Mouse (Mus musculus) heart, embryonic 11.5 days (tissue): ENCODE data around the gene Il21r. TPM values are rescaled to one million over a fixed set of nuclear protein-coding genes. Genes with fewer than 3 reads are reported as not detected.

ENCODE experiments used
- ATAC-seq: fragments of 200-750 bp; cut with Nextera tagmentation; replicated peaks from 2 replicates; pipeline ENCODE4 v1.8.0; 2017; ENCODE audit warnings: moderate library complexity; ENCODE audit not compliant: insufficient number of reproducible peaks, low FRiP score, low TSS enrichment
- H3K27ac ChIP-seq: fragments of 300-500 bp; sonication (generic); 2 replicates; pipeline ENCODE4 v1.5.1; 2014; ENCODE audit warnings: mild to moderate bottlenecking, low read depth, low read length
- H3K27me3 ChIP-seq: fragments of 300-500 bp; sonication (generic); 2 replicates; pipeline ENCODE4 v1.6.1; 2014; ENCODE audit warnings: mild to moderate bottlenecking, low read length, mixed read lengths; ENCODE audit not compliant: control insufficient read depth, insufficient read depth
- H3K36me3 ChIP-seq: fragments of 300-500 bp; sonication (generic); 2 replicates; pipeline ENCODE4 v1.6.1; 2014; ENCODE audit warnings: mild to moderate bottlenecking, low read length, moderate library complexity, mixed read lengths; ENCODE audit not compliant: control insufficient read depth, insufficient read depth
- H3K4me1 ChIP-seq: fragments of 300-500 bp; sonication (generic); 2 replicates; pipeline ENCODE4 v1.6.1; 2014; ENCODE audit warnings: low read length; ENCODE audit not compliant: control insufficient read depth, insufficient read depth
- H3K4me2 ChIP-seq: fragments of 300-500 bp; sonication (generic); 2 replicates; pipeline ENCODE4 v1.6.1; 2014; ENCODE audit warnings: mild to moderate bottlenecking, moderate library complexity
- H3K4me3 ChIP-seq: fragments of 300-500 bp; sonication (generic); 2 replicates; pipeline ENCODE4 v1.5.1; 2014; ENCODE audit warnings: low read depth, low read length
- H3K9ac ChIP-seq: fragments of 300-500 bp; sonication (generic); 2 replicates; pipeline ENCODE4 v1.6.1; 2014; ENCODE audit warnings: mild to moderate bottlenecking, low read depth, low read length, moderate library complexity
- H3K9me3 ChIP-seq: fragments of 300-500 bp; sonication (generic); replicated peaks from 2 replicates; pipeline ENCODE4 v1.6.1; 2016; ENCODE audit warnings: low read length; ENCODE audit not compliant: control insufficient read depth
- WGBS: fragments of 180-500 bp; shearing (Covaris S2); extraction: QIAGEN DNeasy Blood & Tissue Kit; methylation state at CpG from one replicate; pipeline ENCODE4 v1.1.7; 2014; ENCODE audit not compliant: insufficient replicate concordance; 5-methylcytosine and 5-hydroxymethylcytosine counted together
- polyA plus RNA-seq: library from polyadenylated mRNA; unstranded; fragments of >200 nt; fragmentation: Nextera tagmentation; extraction: Ambion mirVana; gene quantifications from 2 replicates; pipeline ENCODE4 v1.2.1, GENCODE M21; 2014

Il21r gene
- polyA plus RNA-seq, 1 experiment from 2014 or later, result 0.10 TPM

DNA sequence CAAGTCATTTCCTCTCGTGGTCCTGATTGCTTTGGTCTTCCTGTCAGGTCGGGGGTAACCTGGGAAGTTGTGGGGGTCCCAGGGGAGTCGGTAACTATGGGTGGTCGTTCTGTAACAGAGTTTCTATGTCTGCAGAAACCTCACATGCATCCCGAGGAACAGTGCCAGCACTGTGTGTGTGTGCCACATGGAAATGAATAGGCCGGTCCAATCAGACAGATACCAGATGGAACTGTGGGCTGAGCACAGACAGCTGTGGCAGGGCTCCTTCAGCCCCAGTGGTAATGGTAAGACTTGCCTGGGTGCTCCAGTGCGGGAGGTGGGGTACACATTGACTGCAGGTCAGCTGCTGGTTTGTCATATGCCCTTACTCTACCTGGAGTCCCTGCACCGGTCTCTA, 34.3 kb upstream of the Il21r start:
- Histone ChIP-seq H3K4me3 (no peak overlapping the region), H3K27me3 (no peaks in the 10 kb centered on the region), H3K9me3 (no peaks in the 10 kb centered on the region), H3K4me1 (no peaks in the 10 kb centered on the region), H3K36me3 (no peaks in the 10 kb centered on the region), H3K9ac (no peak overlapping the region), H3K27ac (no peak overlapping the region), H3K4me2 (no peak overlapping the region)
- no peak for ATAC-seq
- WGBS, result 86% methylated on average over 8 of the region's 8 CpGs

- Histone ChIP-seq H3K27ac (no peak overlapping the region), H3K27me3 (no peaks in the 10 kb centered on the region), H3K4me3 (no peak overlapping the region), H3K4me2 (no peak overlapping the region), H3K9ac (no peak overlapping the region), H3K4me1 (peaks cover 2% of the 10 kb centered on the region), H3K9me3 (no peaks in the 10 kb centered on the region), H3K36me3 (no peaks in the 10 kb centered on the region)
- ATAC-seq, result no peak
- 82% methylated on average over 19 of the region's 19 CpGs for WGBS
Measured at GRCm38 (mm10) chr7:125571891-125572290, 31.3 kb upstream of the Il21r start.

DNA sequence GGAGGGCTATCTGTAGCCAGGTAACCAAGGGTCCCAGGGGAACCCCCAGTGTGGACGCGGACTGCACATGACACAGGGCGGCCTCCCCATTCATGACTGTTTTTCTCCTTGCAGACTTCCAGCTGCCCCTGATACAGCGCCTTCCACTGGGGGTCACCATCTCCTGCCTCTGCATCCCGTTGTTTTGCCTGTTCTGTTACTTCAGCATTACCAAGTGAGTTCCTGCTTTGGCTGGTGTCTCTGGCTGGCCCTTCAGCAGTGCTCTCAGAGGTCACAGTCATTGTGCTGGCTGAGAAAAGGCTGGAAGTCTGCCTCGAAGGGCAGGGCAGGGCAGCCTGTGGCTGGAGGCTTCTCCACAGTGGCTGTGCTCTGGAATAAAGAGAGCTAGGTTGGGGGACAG, 30.5 kb upstream of the Il21r start:
- Histone ChIP-seq H3K36me3 (no peaks in the 10 kb centered on the region), H3K27ac (no peak overlapping the region), H3K9ac (no peak overlapping the region), H3K9me3 (no peaks in the 10 kb centered on the region), H3K4me1 (peaks cover 7% of the 10 kb centered on the region), H3K4me3 (no peak overlapping the region), H3K4me2 (no peak overlapping the region), H3K27me3 (no peaks in the 10 kb centered on the region)
- WGBS, result 73% methylated on average over 6 of the region's 6 CpGs
- no peak for ATAC-seq

DNA sequence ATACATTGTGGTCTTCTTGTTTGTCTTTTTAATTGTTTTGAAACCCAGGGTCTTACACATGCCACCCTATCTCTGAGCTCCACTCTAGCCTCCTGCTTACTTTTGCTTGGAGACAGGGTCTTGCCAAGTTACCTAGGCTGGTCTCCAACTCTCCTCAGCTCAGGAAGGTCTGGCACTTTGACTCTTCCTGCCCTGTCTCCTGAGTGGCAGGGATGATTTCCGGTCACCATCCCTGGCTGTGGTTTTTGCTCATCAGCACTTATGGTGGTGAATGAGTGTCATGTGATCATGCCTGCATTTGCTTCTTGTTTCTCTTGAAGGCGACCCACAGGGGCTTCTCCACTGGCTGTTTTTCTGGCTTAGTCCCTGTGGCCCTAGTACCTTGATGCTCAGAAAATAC, 29.4 kb upstream of the Il21r start:
- no peak for ATAC-seq
- no peak overlapping the region for H3K4me3 ChIP-seq
- H3K9me3 ChIP-seq, result no peaks in the 10 kb centered on the region
- peaks cover 7% of the 10 kb centered on the region for H3K4me1 ChIP-seq
- no peak overlapping the region for H3K4me2 ChIP-seq
- no peak overlapping the region for H3K27ac ChIP-seq
- H3K27me3 ChIP-seq, result no peaks in the 10 kb centered on the region
- no peak overlapping the region for H3K9ac ChIP-seq
- WGBS, result 86% methylated on average over 2 of the region's 2 CpGs
- H3K36me3 ChIP-seq, result no peaks in the 10 kb centered on the region

- WGBS, result 66% methylated on average over 3 of the region's 3 CpGs
- Histone ChIP-seq H3K36me3 (no peaks in the 10 kb centered on the region), H3K4me3 (no peak overlapping the region), H3K4me2 (no peak overlapping the region), H3K27ac (no peak overlapping the region), H3K27me3 (no peaks in the 10 kb centered on the region), H3K9ac (no peak overlapping the region), H3K4me1 (peaks cover 7% of the 10 kb centered on the region), H3K9me3 (no peaks in the 10 kb centered on the region)
- no peak for ATAC-seq
Measured at GRCm38 (mm10) chr7:125574832-125575231, 28.4 kb upstream of the Il21r start.

DNA sequence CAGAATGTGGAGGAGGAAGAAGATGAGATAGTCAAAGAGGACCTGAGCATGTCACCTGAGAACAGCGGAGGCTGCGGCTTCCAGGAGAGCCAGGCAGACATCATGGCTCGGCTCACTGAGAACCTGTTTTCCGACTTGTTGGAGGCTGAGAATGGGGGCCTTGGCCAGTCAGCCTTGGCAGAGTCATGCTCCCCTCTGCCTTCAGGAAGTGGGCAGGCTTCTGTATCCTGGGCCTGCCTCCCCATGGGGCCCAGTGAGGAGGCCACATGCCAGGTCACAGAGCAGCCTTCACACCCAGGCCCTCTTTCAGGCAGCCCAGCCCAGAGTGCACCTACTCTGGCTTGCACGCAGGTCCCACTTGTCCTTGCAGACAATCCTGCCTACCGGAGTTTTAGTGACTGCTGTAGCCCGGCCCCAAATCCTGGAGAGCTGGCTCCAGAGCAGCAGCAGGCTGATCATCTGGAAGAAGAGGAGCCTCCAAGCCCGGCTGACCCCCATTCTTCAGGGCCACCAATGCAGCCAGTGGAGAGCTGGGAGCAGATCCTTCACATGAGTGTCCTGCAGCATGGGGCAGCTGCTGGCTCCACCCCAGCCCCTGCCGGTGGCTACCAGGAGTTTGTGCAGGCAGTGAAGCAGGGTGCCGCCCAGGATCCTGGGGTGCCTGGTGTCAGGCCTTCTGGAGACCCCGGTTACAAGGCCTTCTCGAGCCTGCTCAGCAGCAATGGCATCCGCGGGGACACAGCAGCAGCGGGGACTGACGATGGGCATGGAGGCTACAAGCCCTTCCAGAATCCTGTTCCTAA, 27.3 kb upstream of the Il21r start:
- ATAC-seq, result no peak
- WGBS, result 82% methylated on average over 16 of the region's 16 CpGs

GRCm38 (mm10) chr7:125576982-125577381, 26.2 kb upstream of the Il21r start:
- Histone ChIP-seq H3K4me2 (no peak overlapping the region), H3K27me3 (no peaks in the 10 kb centered on the region), H3K27ac (no peak overlapping the region), H3K36me3 (no peaks in the 10 kb centered on the region), H3K9ac (no peak overlapping the region), H3K4me1 (peaks cover 10% of the 10 kb centered on the region), H3K4me3 (no peak overlapping the region), H3K9me3 (no peaks in the 10 kb centered on the region)
- no peak for ATAC-seq
- 67% methylated on average over 7 of the region's 7 CpGs for WGBS

More for the DNA sequence above, 27.3 kb upstream of the Il21r start:
- Histone ChIP-seq H3K27me3 (no peaks in the 10 kb centered on the region), H3K27ac (no peak overlapping the region), H3K9me3 (no peaks in the 10 kb centered on the region), H3K4me3 (no peak overlapping the region), H3K36me3 (no peaks in the 10 kb centered on the region), H3K4me2 (no peak overlapping the region), H3K9ac (no peak overlapping the region), H3K4me1 (peaks cover 7% of the 10 kb centered on the region)

- WGBS, result 72% methylated on average over 11 of the region's 11 CpGs
- Histone ChIP-seq H3K27ac (no peak overlapping the region), H3K27me3 (no peaks in the 10 kb centered on the region), H3K9ac (no peak overlapping the region; the same call in 1 of the 2 replicates), H3K4me1 (peaks cover 10% of the 10 kb centered on the region), H3K4me2 (no peak overlapping the region), H3K36me3 (no peaks in the 10 kb centered on the region), H3K9me3 (no peaks in the 10 kb centered on the region), H3K4me3 (no peak overlapping the region)
- ATAC-seq, result no peak
Measured at GRCm38 (mm10) chr7:125577486-125578088, 25.6 kb upstream of the Il21r start.

DNA sequence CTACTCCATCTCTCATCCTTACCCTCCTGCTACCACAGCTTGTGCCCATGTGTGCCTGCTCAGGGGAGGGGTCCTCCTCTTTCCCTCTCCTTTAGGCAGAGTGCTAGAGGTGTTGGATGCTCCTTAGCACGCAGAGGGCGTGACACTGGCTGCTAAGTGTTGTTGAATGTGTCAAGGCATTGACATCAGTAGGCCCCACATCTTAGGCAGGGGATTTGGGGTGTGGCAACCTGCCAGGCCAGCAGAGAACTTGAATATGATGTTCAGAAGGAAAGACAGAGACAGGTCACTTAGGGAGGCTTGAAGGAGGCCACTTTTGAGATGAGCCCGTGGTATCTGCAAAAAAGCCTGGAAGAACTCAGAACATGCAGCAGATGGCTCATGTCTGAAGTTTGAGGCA, 25.1 kb upstream of the Il21r start:
- Histone ChIP-seq H3K9me3 (no peaks in the 10 kb centered on the region), H3K9ac (no peak overlapping the region), H3K27me3 (no peaks in the 10 kb centered on the region), H3K4me2 (no peak overlapping the region), H3K27ac (no peak overlapping the region), H3K36me3 (no peaks in the 10 kb centered on the region), H3K4me1 (peaks cover 10% of the 10 kb centered on the region), H3K4me3 (no peak overlapping the region)
- 63% methylated on average over 3 of the region's 3 CpGs for WGBS
- ATAC-seq, result no peak
